Mouse (Mus musculus) cortical plate, adult 2 months (tissue): Measurements from ENCODE around the gene Hist1h2bg.
"Not testable (repeated sequence)": the region's sequence is repeated elsewhere in the genome, so short reads cannot be mapped to it uniquely, and the experiment has no call there.

Experiments used
- CTCF ChIP-seq: fragments of 200-500 bp; IDR thresholded peaks from 2 replicates; pipeline ENCODE4 v1.5.1; 2011; ENCODE audit warnings: mild to moderate bottlenecking, control low read depth, low read length; ENCODE audit not compliant: insufficient read depth; ENCODE audit errors: extremely low read depth
- POLR2A ChIP-seq: fragments of 200-500 bp; IDR thresholded peaks from 2 replicates; pipeline ENCODE4 v1.6.1; 2011; ENCODE audit warnings: mild to moderate bottlenecking, low read length, control low read depth; ENCODE audit not compliant: insufficient read depth; ENCODE audit errors: extremely low read depth

GRCm38 (mm10) chr13:23574546-23575170, 3.5 kb downstream of the Hist1h2bg start:
- TF ChIP-seq POLR2A, CTCF: not testable (repeated sequence)
